14 mouse cellular contexts compared by ENCODE assay signal in the genomic region with DNA sequence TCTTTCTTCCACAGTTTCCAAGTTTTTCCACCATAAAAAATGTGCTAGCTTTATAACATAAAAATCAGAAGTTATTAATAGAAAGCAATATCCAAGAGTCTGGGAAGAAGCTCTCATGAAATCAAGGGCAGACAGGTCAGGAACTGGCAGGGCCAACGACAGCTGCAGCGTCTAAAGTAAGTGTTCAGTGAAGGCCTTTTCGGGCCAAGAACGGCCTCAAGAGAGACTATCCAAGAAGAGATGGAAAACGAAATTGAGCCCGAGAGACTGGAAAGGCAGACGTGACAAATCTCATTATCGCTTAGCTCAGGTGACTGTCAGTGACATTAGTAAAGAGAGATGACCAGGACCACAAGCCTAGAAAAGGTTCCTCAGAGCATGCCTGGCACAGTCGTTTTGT.
"Had no signal": no experiment of that assay in that cellular context is flagged by ENCODE, and none has a peak within 500 bp of the region (broad histone marks: within the 10 kb centered on the region; RNA-seq: fewer than 3 reads in every experiment).

No protein-coding gene starts in this region.

- DNase-seq: kidney, postnatal 10 days; kidney, postnatal 4 days; left cerebral cortex, postnatal 4 days; lung, embryonic 14.5 days; retina, postnatal 1 day; right cerebral cortex, postnatal 4 days; thymus, postnatal 36 days had no signal

- H3K4me3 ChIP-seq: layer of hippocampus, adult 2 months; limb, embryonic 13.5 days; midbrain, embryonic 10.5 days; midbrain, embryonic 15.5 days; neural tube, embryonic 13.5 days; stomach, embryonic 15.5 days had no signal

- H3K4me1 ChIP-seq: limb, embryonic 13.5 days; midbrain, embryonic 10.5 days; midbrain, embryonic 15.5 days; neural tube, embryonic 13.5 days; stomach, embryonic 15.5 days had no signal

- H3K27ac ChIP-seq: layer of hippocampus, adult 2 months; limb, embryonic 13.5 days; liver, embryonic 14.5 days; midbrain, embryonic 10.5 days; midbrain, embryonic 15.5 days; neural tube, embryonic 13.5 days; stomach, embryonic 15.5 days had no signal
